Mouse (Mus musculus) macrophage (primary cell): ENCODE data around the gene D5Ertd579e. TPM values are rescaled to one million over a fixed set of nuclear protein-coding genes. Genes with fewer than 3 reads are reported as not detected.
"Not testable (repeated sequence)": the region's sequence is repeated elsewhere in the genome, so short reads cannot be mapped to it uniquely, and the experiment has no call there.

Experiments
- H3K27ac ChIP-seq: fragments of 350-480 bp; formaldehyde crosslinking; 2 replicates; pipeline ENCODE4 v1.9.0; 2021
- H3K36me3 ChIP-seq: fragments of 350-480 bp; formaldehyde crosslinking; 2 replicates; pipeline ENCODE4 v1.9.0; 2021; ENCODE audit errors: inconsistent target
- H3K4me3 ChIP-seq: fragments of 350-480 bp; formaldehyde crosslinking; 2 replicates; pipeline ENCODE4 v1.9.0; 2021; ENCODE audit errors: inconsistent target
- H3K79me2 ChIP-seq: fragments of 350-480 bp; formaldehyde crosslinking; 2 replicates; pipeline ENCODE4 v1.9.0; 2021; ENCODE audit errors: inconsistent target
- WGBS: methylation state at CpG from one replicate; pipeline ENCODE4 v1.1.7; 2026; ENCODE audit warnings: inconsistent platforms; ENCODE audit not compliant: missing documents; 5-methylcytosine and 5-hydroxymethylcytosine counted together
- polyA plus RNA-seq: library from polyadenylated mRNA; stranded (reverse); fragments of 250-400 nt; gene quantifications from 3 replicates; pipeline ENCODE4 v1.2.4, GENCODE M21; 2018; ENCODE audit warnings: inconsistent platforms

D5Ertd579e gene
- polyA plus RNA-seq, 1 experiment from 2014 or later, result 17.3 TPM

- no peak overlapping the region for H3K27ac ChIP-seq
- WGBS, result 92% methylated on average over 1 of the region's 1 CpGs
- H3K79me2 ChIP-seq, result peaks cover 100% of the 10 kb centered on the region
- H3K4me3 ChIP-seq, result no peak overlapping the region
- 0 out of 2 replicates have a peak, but pooled peaks cover 13% of the 10 kb centered on the region for H3K36me3 ChIP-seq
Measured at GRCm38 (mm10) chr5:36683586-36683985, 12.2 kb downstream of the D5Ertd579e start.

GRCm38 (mm10) chr5:36681219-36681618 is 14.6 kb downstream of the D5Ertd579e start:
- Histone ChIP-seq H3K4me3 (no peak overlapping the region), H3K36me3 (no peaks in the 10 kb centered on the region), H3K27ac (no peak overlapping the region), H3K79me2 (peaks cover 100% of the 10 kb centered on the region)

- H3K36me3 ChIP-seq, result no peaks in the 10 kb centered on the region
- WGBS, result 88% methylated on average over 4 of the region's 4 CpGs
- no peak overlapping the region for H3K27ac ChIP-seq
- H3K79me2 ChIP-seq, result peaks cover 100% of the 10 kb centered on the region
- no peak overlapping the region for H3K4me3 ChIP-seq
Measured at GRCm38 (mm10) chr5:36679918-36680598, 15.8 kb downstream of the D5Ertd579e start.

GRCm38 (mm10) chr5:36678799-36679198 is 17.0 kb downstream of the D5Ertd579e start:
- Histone ChIP-seq H3K27ac (no peak overlapping the region), H3K79me2 (peaks cover 100% of the 10 kb centered on the region), H3K36me3 (no peaks in the 10 kb centered on the region), H3K4me3 (no peak overlapping the region)
- WGBS, result 92% methylated on average over 1 of the region's 1 CpGs

GRCm38 (mm10) chr5:36677907-36678306 is 17.9 kb downstream of the D5Ertd579e start:
- Histone ChIP-seq H3K79me2 (peaks cover 100% of the 10 kb centered on the region), H3K27ac (no peak overlapping the region), H3K4me3 (no peak overlapping the region), H3K36me3 (no peaks in the 10 kb centered on the region)
- WGBS, result 95% methylated on average over 5 of the region's 5 CpGs

GRCm38 (mm10) chr5:36675466-36675865 is 20.4 kb downstream of the D5Ertd579e start:
- no peak overlapping the region for H3K4me3 ChIP-seq
- no peak overlapping the region for H3K27ac ChIP-seq
- WGBS, result 17% methylated on average over 1 of the region's 1 CpGs
- peaks cover 79% of the 10 kb centered on the region for H3K79me2 ChIP-seq
- peaks cover 5% of the 10 kb centered on the region; the same call in 1 of the 2 replicates for H3K36me3 ChIP-seq

GRCm38 (mm10) chr5:36674658-36675433 is 21.0 kb downstream of the D5Ertd579e start:
- Histone ChIP-seq H3K79me2 (peaks cover 73% of the 10 kb centered on the region), H3K36me3 (peaks cover 5% of the 10 kb centered on the region; the same call in 1 of the 2 replicates), H3K4me3 (no peak overlapping the region), H3K27ac (no peak overlapping the region)
- 85% methylated on average over 4 of the region's 4 CpGs for WGBS

GRCm38 (mm10) chr5:36669021-36670008 is 26.5 kb downstream of the D5Ertd579e start:
- H3K79me2 ChIP-seq, result peaks cover 30% of the 10 kb centered on the region
- H3K27ac ChIP-seq, result no peak overlapping the region
- peaks cover 15% of the 10 kb centered on the region; the same call in 1 of the 2 replicates for H3K36me3 ChIP-seq
- H3K4me3 ChIP-seq, result no peak overlapping the region
- 20% methylated on average over 7 of the region's 7 CpGs for WGBS

- 26% methylated on average over 8 of the region's 8 CpGs for WGBS
- Histone ChIP-seq H3K79me2 (peaks cover 23% of the 10 kb centered on the region), H3K36me3 (peaks cover 15% of the 10 kb centered on the region; the same call in 1 of the 2 replicates), H3K4me3 (no peak overlapping the region), H3K27ac (no peak overlapping the region)
Measured at GRCm38 (mm10) chr5:36668572-36668971, 27.3 kb downstream of the D5Ertd579e start.

GRCm38 (mm10) chr5:36667986-36668385 is 27.8 kb downstream of the D5Ertd579e start:
- H3K4me3 ChIP-seq, H3K27ac ChIP-seq: not testable (repeated sequence)
- H3K79me2 ChIP-seq, result peaks cover 17% of the 10 kb centered on the region
- H3K36me3 ChIP-seq, result peaks cover 15% of the 10 kb centered on the region; the same call in 1 of the 2 replicates
- 94% methylated on average over 2 of the region's 2 CpGs for WGBS

GRCm38 (mm10) chr5:36667165-36667564 is 28.7 kb downstream of the D5Ertd579e start:
- Histone ChIP-seq H3K79me2 (peaks cover 13% of the 10 kb centered on the region; the same call in 1 of the 2 replicates), H3K27ac (no peak overlapping the region), H3K4me3 (no peak overlapping the region), H3K36me3 (peaks cover 11% of the 10 kb centered on the region; the same call in 1 of the 2 replicates)
- 96% methylated on average over 5 of the region's 5 CpGs for WGBS

GRCm38 (mm10) chr5:36666699-36667098 is 29.1 kb downstream of the D5Ertd579e start:
- peaks cover 13% of the 10 kb centered on the region; the same call in 1 of the 2 replicates for H3K79me2 ChIP-seq
- 95% methylated on average over 2 of the region's 2 CpGs for WGBS
- not testable (repeated sequence) for H3K4me3 ChIP-seq, H3K27ac ChIP-seq, H3K36me3 ChIP-seq

GRCm38 (mm10) chr5:36663329-36663728 is 32.5 kb downstream of the D5Ertd579e start:
- 92% methylated on average over 2 of the region's 2 CpGs for WGBS
- Histone ChIP-seq H3K4me3 (no peak overlapping the region), H3K79me2 (peaks cover 13% of the 10 kb centered on the region; the same call in 1 of the 2 replicates), H3K27ac (no peak overlapping the region), H3K36me3 (peaks cover 10% of the 10 kb centered on the region; the same call in 1 of the 2 replicates)
